Mouse (Mus musculus): ENCODE results near the gene Cdk12. TPM values are rescaled to one million over a fixed set of nuclear protein-coding genes. Genes with fewer than 3 reads are reported as not detected.

Gene Cdk12
- total RNA-seq, 2 experiments from 2014 or later: 26.3 to 27.6 TPM

- no peak for DNase-seq
- intact Hi-C loops (cut with DNase I): no loop called here
These were observed 41.6 kb downstream of the Cdk12 start for GRCm38 (mm10) chr11:98244415-98244814.

GRCm38 (mm10) chr11:98247325-98247724 is 44.5 kb downstream of the Cdk12 start:
- intact Hi-C loops (cut with DNase I): no loop called here
- DNase-seq: no peak

GRCm38 (mm10) chr11:98253807-98254206 is 50.9 kb downstream of the Cdk12 start:
- intact Hi-C loops (cut with DNase I): no loop called here

GRCm38 (mm10) chr11:98260706-98261479 is 58.0 kb downstream of the Cdk12 start:
- no peak for DNase-seq
- intact Hi-C loops (cut with DNase I): loop anchor here (5.0 kb wide), 1 partner anchor 196 kb away; no protein-coding TSS in a partner anchor

More at GRCm38 (mm10) chr11:98253807-98254206, 50.9 kb downstream of the Cdk12 start:
- DNase-seq: no peak

- intact Hi-C loops (cut with DNase I): loop anchor here (1.0 kb wide), 1 partner anchor 80 kb away; no protein-coding TSS in a partner anchor
- peak; percentile 76 to 88 for DNase-seq
These were observed 62.2 kb downstream of the Cdk12 start for GRCm38 (mm10) chr11:98265039-98265438.

- intact Hi-C loops (cut with DNase I): loop anchor here (1.0 kb wide), 1 partner anchor 79 kb away; no protein-coding TSS in a partner anchor
- DNase-seq: no peak
These were observed 63.0 kb downstream of the Cdk12 start for GRCm38 (mm10) chr11:98265891-98266290.

DNA sequence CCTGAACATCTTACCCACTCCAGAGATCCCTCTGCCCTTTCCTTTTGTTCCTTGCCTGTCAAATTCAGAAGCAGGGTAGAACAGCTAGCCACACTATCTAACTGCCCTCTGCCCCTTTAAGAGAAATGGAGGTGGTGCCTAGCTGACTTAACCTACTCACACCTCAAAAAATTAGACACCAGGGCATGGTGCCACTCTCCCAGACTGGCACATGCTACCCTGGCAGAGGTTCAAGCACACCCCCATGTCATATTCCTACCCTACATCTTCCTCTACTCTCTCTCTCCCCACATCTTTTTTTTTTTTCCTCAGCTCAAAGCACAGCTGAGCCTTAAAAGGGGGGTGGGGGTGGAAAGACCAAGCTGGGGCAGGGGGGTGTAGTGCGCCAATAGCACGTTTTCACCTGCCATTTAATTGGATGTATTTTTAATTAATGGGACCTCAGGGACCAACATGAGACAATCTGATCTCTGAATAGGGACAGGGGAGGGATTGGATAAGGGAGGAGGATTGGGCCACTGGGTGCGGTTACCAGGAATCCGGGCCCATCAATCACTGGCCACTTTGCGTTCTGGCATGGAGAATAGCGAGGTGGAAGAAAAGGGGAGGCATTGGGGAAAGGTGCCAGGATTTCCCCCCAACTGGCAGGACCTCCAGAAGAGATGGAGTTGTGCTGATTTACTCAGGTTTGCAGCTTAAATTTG is 64.0 kb downstream of the Cdk12 start:
- intact Hi-C loops (cut with DNase I): no loop called here

GRCm38 (mm10) chr11:98270066-98270465 is 67.2 kb downstream of the Cdk12 start:
- DNase-seq: no peak
- intact Hi-C loops (cut with DNase I): no loop called here

More for the DNA sequence above, 64.0 kb downstream of the Cdk12 start:
- DNase-seq: no peak

DNA sequence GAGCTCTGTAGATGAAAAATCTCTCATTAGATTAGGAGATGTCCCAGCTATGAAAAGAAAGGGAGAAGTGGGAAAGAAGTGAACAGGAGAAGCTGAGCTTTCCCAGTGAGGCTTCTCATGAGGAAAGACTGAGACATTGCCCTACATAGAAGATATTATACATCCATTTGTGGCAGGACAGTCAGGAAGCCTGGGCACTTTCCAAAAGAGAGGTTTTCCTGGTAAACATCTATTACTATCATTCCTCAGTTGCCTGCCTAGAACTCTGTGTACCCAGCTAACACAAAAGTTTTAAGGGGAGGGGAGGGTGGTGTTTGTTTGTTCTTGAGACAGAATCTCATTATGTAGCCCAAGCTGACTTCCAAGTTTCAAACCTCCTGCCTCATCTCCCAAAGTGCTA is 67.6 kb downstream of the Cdk12 start:
- intact Hi-C loops (cut with DNase I): no loop called here
- no peak for DNase-seq

GRCm38 (mm10) chr11:98283740-98284139 is 80.9 kb downstream of the Cdk12 start:
- intact Hi-C loops (cut with DNase I): no loop called here
- DNase-seq: no peak

DNA sequence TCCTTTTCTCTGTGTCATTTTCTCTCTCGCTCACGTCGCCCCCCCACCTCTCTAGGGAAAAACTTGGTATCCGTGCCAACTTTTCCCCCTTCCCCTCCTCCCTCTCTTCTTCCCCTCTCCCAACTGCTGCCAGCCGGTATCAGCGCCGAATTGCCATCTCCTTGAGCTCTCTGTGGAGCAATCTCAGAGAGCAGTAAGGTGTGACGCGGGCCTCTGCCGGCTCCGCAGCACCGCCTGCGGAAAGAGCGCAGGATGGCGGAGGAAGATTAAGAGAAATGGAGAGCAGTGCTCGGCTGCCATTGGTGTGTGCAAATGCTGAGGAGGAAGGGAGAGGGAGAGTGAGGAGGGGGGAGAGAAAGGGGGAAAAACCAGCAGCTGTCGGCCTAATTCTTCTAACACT is 81.4 kb downstream of the Cdk12 start:
- peak in 1 of 2 experiments; percentile 17 for DNase-seq

GRCm38 (mm10) chr11:98285368-98285767 is 82.5 kb downstream of the Cdk12 start:
- DNase-seq: no peak
- intact Hi-C loops (cut with DNase I): no loop called here

More for the DNA sequence above, 81.4 kb downstream of the Cdk12 start:
- intact Hi-C loops (cut with DNase I): no loop called here

DNA sequence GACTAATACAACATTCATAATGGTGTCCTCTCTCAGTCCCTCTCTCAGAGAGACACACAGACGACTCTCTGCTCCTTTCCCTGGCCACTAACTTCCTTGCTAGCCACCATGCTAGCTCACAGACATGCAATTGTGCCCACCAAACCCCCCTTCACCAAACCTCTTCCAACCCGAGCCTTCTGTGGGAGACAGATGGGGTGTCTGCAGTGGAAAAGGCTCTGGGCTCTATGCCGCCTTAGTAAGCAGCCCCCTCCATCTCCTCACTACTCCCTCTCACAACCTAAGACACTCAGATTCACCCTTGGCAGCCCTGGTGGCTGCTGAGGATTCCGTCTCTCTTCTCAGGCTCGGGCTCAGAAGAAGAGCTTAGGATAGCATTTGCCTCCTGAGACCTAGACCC is 84.7 kb downstream of the Cdk12 start:
- intact Hi-C loops (cut with DNase I): no loop called here

GRCm38 (mm10) chr11:98287961-98288360 is 85.1 kb downstream of the Cdk12 start:
- no peak for DNase-seq
- intact Hi-C loops (cut with DNase I): no loop called here

More for the DNA sequence above, 84.7 kb downstream of the Cdk12 start:
- DNase-seq: no peak

DNA sequence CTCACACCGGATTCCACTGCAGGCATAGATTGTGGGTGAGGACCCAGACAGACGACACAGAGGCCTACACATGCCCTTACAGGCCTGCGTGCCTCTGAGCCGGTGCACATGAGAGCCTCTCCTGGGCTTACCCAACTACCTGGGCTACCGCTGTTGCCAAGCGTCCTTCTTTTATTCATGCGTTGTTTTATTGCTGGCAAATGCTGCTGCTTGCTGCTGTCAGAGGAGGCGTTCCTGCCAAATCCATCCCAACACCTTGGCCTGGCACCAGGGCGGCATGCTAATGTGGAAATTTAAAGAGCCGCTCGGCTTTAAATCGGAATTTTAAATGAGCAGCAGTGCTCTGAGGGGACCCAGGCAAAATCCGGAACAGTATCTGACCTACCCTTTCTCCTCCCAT is 87.0 kb downstream of the Cdk12 start:
- no peak for DNase-seq
- intact Hi-C loops (cut with DNase I): no loop called here

- intact Hi-C loops (cut with DNase I): no loop called here
- DNase-seq: no peak
These were observed 88.0 kb downstream of the Cdk12 start for GRCm38 (mm10) chr11:98290906-98291305.

- no peak for DNase-seq
These were observed 90.2 kb downstream of the Cdk12 start for GRCm38 (mm10) chr11:98293070-98293469.

GRCm38 (mm10) chr11:98294188-98295012 is 91.5 kb downstream of the Cdk12 start:
- intact Hi-C loops (cut with DNase I): loop anchor here (2.0 kb wide), 1 partner anchor 38 kb away; no protein-coding TSS in a partner anchor
- peak; percentile 76 to 80 for DNase-seq

More at GRCm38 (mm10) chr11:98293070-98293469, 90.2 kb downstream of the Cdk12 start:
- intact Hi-C loops (cut with DNase I): no loop called here

GRCm38 (mm10) chr11:98295013-98295585 is 92.2 kb downstream of the Cdk12 start:
- no peak for DNase-seq
- intact Hi-C loops (cut with DNase I): loop anchor here (2.0 kb wide), 1 partner anchor 38 kb away; no protein-coding TSS in a partner anchor

GRCm38 (mm10) chr11:98296277-98296676 is 93.4 kb downstream of the Cdk12 start:
- intact Hi-C loops (cut with DNase I): no loop called here
- peak in 1 of 2 experiments; percentile 30 for DNase-seq
